Mouse (Mus musculus) R1 (cell line): ENCODE measurements around the gene Nhlrc2.
A peak's percentile ranks its signal among the peaks of the same experiment; 100 is the strongest.

ENCODE experiments used
- DNase-seq: peaks from one replicate; pipeline ENCODE4 v3.0.0-alpha.2; 2018; ENCODE audit warnings: low read depth, low spot score

Gene Nhlrc2

GRCm38 (mm10) chr19:56563469-56563868 lies 15.4 kb downstream of the Nhlrc2 start:
- DNase-seq, result no peak

DNA sequence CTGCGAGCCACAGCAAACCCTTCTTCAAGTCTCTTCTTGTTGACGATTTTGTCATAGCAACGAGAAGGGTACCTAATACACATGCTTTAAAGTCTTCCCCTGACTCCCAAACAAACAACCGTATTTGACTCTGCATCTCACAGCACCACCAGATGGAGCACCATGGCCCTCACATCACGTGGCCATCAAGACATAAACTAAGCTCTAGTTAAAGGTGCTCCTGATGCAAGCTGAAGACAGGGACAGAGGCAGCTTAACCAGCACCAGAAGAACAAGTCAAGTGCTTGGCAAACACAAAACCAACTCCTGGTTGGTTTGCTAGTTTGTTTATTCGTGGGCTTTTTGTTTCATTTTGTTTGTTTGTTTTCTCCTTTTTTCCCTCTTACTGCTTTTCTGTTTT lies 17.3 kb downstream of the Nhlrc2 start:
- DNase-seq, result peak; percentile 27

GRCm38 (mm10) chr19:56566041-56566440 lies 18.0 kb downstream of the Nhlrc2 start:
- DNase-seq, result peak; percentile 32

DNA sequence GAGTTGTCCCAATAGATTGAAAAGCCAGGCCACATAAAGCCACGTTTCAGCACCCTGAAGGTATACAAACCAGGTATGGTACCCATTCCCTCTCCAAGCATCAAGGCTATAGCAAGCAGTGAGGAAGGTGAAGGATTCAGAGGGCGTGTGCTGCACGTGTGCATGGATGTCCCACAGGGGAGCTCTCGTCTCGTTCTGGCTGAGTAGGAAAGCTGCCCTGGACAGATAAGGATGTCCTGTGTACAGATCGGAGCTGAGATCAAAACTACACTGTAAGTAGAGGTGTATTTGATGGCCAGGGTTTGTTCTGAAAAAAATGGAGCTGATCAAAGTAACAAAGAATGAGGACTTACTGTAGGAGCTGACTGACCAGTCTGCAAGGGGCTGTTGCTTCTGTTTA lies 18.9 kb downstream of the Nhlrc2 start:
- no peak for DNase-seq

DNA sequence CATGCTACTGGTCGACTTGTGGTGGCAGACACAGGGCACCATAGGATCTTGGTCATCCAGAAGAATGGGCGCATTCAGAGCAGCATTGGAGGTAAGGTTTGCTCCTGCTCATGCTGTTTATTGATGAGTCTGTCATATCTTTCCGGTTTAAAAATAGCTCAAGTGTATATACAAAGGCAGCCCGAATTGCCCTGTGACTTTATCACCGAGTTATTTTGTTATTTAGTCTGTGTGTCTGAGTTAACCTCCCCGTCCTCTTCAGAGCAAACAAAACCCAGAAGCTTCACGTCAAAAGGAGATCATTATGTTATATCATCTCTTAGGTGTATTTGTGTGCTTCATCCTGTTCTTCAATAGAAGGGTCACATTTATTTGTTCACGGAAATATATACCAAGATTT lies 22.7 kb downstream of the Nhlrc2 start:
- DNase-seq, result no peak

- DNase-seq, result no peak
Measured at GRCm38 (mm10) chr19:56571234-56571633, 23.2 kb downstream of the Nhlrc2 start.

- DNase-seq, result no peak
Measured at GRCm38 (mm10) chr19:56571913-56572312, 23.9 kb downstream of the Nhlrc2 start.

GRCm38 (mm10) chr19:56573184-56573583 lies 25.1 kb downstream of the Nhlrc2 start:
- DNase-seq, result no peak

DNA sequence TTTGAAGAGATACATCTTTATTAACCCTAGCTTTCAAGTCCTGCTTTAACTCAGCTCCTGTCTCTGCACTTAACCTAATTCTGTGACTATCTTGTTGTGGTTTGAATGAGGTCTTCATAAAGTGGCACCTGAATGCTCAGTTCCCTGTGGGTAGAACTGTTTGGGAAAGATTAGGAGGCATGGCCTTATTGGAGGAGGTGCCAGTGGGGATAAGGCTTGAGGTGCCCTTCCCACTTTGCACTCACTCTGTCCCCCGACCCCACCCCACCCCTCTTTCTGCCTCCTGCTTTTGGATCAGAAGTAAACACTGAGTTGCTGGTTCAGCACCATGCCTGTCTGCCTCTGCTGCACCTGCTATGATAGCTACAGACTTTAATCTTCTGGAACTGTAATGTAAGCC lies 29.7 kb downstream of the Nhlrc2 start:
- DNase-seq, result no peak

- DNase-seq, result no peak
Measured at GRCm38 (mm10) chr19:56581981-56582380, 33.9 kb downstream of the Nhlrc2 start.

DNA sequence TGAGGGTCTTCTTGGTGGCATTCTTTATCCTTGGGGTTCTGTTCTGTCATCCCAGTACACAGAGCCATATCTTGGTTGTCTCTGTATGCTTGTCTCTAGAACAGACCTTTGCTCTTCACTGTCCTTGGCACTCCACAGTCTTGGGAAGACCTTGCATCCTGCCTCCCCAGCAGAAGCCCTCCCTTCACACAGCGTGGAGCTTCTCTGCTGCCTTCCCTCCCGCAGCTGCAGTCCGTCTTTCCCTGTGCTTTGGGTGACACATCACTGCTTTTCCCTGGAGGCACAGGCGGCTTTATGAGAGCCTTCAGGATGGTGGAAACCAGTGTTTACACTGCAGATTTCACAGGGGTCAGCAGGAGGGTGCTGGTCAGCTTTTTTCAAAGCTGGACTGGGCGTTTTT lies 35.7 kb downstream of the Nhlrc2 start:
- DNase-seq, result no peak

DNA sequence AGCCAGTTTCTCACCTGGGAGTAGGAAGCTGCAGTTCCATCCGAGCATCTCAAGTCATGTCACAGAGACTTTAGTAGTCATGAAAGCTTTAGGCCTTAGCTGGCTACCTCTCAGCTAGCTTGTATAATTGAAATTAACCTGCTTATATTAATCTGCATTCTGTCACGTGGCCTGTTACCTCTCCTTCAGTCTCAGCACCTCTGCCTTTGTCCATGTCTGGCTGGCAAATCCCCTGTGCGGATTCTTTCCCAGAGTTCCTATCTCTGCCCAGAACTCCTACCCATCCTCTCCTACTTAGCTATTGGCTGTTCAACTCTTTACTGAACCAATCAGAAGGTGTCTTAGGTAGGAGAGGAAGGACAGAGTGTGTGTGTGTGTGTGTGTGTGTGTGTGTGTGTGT lies 36.2 kb downstream of the Nhlrc2 start:
- no peak for DNase-seq

DNA sequence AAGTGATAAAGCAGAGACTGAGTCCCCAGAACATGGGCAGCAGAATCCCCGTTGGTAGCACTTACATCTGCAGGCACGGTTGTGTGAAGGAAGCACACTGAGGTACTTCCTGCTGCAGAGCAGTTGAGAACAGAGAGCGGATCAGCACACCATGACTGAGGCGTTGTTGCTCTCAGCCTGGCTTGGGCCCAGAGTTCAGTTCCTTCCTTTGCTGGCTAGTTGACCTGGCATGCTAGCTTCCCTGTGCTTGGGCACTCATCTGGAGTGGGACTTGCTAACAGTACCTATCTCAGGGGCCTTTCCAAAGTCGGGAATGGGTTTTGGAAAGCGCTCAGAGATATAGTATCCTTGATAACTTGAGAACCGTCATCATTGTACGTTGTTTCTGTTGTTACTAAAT lies 38.3 kb downstream of the Nhlrc2 start:
- no peak for DNase-seq

DNA sequence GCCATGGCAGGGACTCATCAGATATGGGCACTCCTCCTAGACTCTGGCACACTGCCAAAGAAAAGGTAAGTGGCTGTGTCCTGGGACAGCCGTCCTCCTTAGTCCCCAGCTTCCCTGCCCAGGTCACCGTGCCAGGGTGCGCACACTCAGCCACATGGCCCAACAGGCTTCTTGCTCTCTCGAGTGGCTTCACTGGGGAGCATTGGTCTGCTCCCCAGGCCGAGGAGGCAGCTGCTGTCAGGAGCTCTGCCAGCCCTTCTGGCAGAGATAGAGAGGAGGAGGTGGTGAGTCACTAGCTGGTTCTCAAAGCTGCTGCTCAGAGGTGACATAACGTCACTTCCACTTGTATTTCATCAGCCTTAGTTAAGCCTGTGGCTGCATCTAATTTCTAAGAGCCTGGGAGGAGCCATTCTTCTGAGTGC lies 40.2 kb downstream of the Nhlrc2 start:
- DNase-seq, result no peak

- DNase-seq, result no peak
Measured at GRCm38 (mm10) chr19:56589008-56589407, 40.9 kb downstream of the Nhlrc2 start.

GRCm38 (mm10) chr19:56589455-56589854 lies 41.4 kb downstream of the Nhlrc2 start:
- no peak for DNase-seq

DNA sequence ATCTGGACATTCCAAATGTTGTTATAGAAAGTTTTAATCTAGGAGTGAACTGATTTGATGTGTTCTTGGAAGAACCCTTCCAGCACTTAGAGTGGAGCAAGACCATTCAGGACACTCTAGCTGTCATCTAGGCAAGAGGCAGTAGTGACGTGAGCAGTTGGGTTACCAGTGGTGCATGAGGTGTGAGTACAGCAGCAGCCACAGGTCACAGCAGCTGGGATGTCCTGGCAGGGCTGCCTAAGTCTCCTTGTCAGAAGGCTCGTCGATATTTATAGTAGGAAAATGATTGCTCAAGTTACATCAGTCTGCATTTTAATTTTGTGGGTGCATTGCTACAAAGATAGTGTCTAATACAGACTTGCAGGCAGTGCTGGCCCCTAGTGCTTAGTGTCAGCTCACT lies 42.2 kb downstream of the Nhlrc2 start:
- DNase-seq, result no peak

DNA sequence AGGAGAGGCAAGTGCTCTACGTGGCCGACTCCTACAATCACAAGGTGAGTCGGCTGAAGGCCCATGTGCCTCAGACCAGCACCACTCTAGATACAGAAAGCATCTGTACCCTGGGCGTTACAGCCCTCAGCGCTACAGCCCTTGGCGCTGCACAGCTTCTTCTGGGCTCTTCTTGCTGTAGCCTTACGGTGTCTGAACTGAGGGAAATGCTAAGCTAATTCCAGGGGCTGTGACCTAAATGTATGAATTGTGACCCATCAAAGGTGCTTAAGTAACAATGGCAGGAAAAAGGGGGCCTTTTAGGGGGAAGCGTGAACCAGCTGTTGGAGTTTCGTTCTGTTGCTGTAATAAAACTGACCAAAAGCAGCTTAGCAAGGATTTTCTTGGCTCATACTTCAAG lies 44.4 kb downstream of the Nhlrc2 start:
- DNase-seq, result no peak

GRCm38 (mm10) chr19:56599996-56600395 lies 51.9 kb downstream of the Nhlrc2 start:
- DNase-seq, result no peak

- DNase-seq, result no peak
Measured at GRCm38 (mm10) chr19:56600797-56601196, 52.7 kb downstream of the Nhlrc2 start.

- DNase-seq, result no peak
Measured at GRCm38 (mm10) chr19:56601901-56602347, 53.9 kb downstream of the Nhlrc2 start.

- DNase-seq, result no peak
Measured at GRCm38 (mm10) chr19:56608946-56609345, 60.9 kb downstream of the Nhlrc2 start.

DNA sequence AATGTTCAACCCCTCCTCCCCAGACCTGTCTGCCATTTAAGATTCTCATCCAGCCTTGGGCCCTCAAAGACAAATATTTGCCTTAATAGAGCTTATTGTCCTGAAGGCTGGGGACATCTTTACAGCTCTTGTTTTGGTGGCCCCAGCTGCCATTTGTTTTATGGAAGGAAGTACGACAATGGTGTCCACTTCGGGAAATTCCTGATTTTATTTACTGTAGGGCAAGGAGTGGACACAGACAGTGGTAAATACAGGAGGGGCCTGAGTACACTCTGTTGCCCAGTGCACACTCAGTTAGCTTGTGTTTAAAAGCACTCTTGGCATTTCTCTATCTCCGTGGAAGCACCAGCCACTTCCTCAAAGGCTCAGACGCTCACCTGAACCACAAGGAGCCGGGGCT lies 66.1 kb downstream of the Nhlrc2 start:
- no peak for DNase-seq

DNA sequence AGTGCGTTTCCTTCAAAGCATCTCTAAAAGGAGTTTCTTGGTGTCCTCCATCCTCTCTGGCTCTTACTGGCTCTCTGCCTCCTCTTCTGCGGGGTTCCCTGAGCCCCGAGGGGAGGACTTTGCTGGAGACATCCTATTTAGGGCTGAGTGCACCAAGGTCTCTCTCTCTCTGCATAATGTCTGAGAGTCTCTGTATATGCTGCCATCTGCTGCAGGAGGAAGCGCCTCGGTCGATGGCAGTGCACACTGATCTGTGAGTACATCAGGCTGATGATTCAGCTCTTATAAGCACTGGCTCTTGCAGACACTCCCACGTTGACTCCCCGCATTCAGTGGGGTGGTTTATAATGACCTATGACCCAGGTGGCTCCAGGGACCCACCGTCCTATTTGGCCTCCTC lies 70.8 kb downstream of the Nhlrc2 start:
- DNase-seq, result no peak

DNA sequence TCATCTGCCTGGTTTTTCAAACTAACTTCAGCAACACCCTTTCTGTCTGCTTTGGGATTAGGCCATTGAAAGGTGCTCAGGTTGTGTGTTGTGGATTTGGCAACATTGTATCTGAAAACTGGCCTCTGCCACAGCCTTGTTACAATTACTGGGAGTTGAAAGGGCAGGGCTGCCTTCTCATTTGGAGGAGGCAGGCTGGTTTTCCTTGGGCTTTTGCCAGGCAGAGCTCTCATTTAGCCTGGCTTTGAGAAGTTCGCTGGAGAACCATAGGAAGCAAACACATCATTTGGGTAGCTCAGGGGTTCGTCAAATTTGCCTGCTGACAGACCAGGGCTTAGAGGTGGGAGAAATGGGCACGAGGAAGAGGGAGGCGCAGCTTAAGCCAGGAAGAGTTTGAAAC lies 71.5 kb downstream of the Nhlrc2 start:
- DNase-seq, result no peak
